In the genomic region with DNA sequence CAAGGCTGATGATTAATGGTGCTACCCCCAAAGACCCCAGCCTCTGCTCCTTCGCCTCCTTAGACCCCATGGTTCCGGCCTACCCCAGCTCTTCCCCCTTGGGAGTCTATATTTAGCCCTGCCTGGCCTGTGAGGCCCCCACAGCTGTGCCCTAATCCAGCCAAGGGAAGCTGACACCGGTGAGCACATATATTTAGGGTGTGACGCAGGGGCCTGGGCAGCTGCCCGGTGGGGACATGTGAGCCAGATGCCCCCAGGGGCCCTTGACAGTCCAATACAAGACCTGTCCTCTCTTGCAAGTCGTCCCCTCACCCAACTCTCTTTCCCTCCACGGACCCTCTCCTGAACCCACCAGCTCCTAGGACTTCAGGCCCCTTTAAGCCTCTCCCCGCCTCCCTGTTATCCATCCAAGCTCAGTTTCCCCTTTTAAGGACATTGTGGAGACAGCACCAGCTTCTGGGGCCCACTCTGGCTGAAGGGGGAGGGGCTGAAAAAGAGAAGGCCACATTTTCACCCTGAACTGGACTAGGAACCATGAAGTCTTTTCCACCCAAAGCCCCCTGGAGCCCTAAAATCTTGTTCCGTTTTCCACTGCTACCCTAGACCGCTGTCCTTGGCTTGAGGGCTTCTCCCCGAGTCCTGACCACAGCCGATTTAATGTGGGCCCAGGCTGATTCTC, we compare ENCODE assay signal across 9 mouse cellular contexts. TPM values are rescaled to one million over a fixed set of nuclear protein-coding genes. Genes with fewer than 3 reads are reported as not detected.
DNase-seq lines count a peak whose midpoint lies in the region; ATAC-seq and TF ChIP-seq lines count a peak whose summit lies in the region.
"Had no signal": no experiment of that assay in that cellular context is flagged by ENCODE, and none has a peak within 500 bp of the region (broad histone marks: within the 10 kb centered on the region; RNA-seq: fewer than 3 reads in every experiment).

No protein-coding gene starts in this region.

- dilution Hi-C loops in CH12.LX (cut with MboI; ENCODE audit: extremely low pct_ligation_motif_present, extremely low pct_unique_long_range_greater_than_20kb, low sequenced_read_pairs): no loop called here

- peak; percentile 44 for ATAC-seq in heart, embryonic 11.5 days (replicated peaks; ENCODE audit: insufficient number of reproducible peaks, low FRiP score, low TSS enrichment)
- ATAC-seq in kidney, embryonic 16.5 days (ENCODE audit: low FRiP score, low TSS enrichment): no peak
- ATAC-seq in midbrain, embryonic 11.5 days (ENCODE audit: low FRiP score): no peak

- no peak for TF ChIP-seq CTCF in CH12.LX (conservative IDR thresholded peaks at IDR 0.05 in 1 of 2, IDR thresholded peaks at IDR 0.05 in 1 of 2; ENCODE audit: low read depth in 2 of 2, low read length in 2 of 2)
- no peak for TF ChIP-seq CTCF in cortical plate, adult 2 months (IDR thresholded peaks at IDR 0.05; ENCODE audit: extremely low read depth, insufficient read depth, low read length)

- peak; percentile 64 for DNase-seq in CH12.LX (ENCODE audit: extremely low read depth)
- no peak for DNase-seq in midbrain, embryonic 11.5 days (ENCODE audit: low spot score, missing footprints)
- no peak for DNase-seq in left cerebral cortex, postnatal 36 days (ENCODE audit: low spot score in 2 of 2)
- DNase-seq in yolk sac, embryonic 10.5 days (ENCODE audit: low spot score): no peak
- DNase-seq in layer of hippocampus, adult 8-10 months (ENCODE audit: low spot score in 2 of 2): no peak

- peaks cover 14 to 50% of the 10 kb centered on the region in 2 experiments for H3K4me1 ChIP-seq in CH12.LX (ENCODE audit: control insufficient read depth in 1 of 2, insufficient read depth in 2 of 2)
- peaks cover 5% of the 10 kb centered on the region; the same call in 1 of the 2 replicates for H3K4me1 ChIP-seq in cortical plate, adult 2 months (ENCODE audit: control insufficient read depth, insufficient read depth, low read length)
- peaks cover 45% of the 10 kb centered on the region for H3K4me1 ChIP-seq in heart, embryonic 11.5 days (ENCODE audit: control insufficient read depth, insufficient read depth, low read length)
- H3K4me1 ChIP-seq in kidney, embryonic 16.5 days (ENCODE audit: insufficient read depth, low read length): peaks cover 56% of the 10 kb centered on the region
- peaks cover 26% of the 10 kb centered on the region for H3K4me1 ChIP-seq in midbrain, embryonic 11.5 days (ENCODE audit: control insufficient read depth, insufficient read depth, low read length)

- WGBS in heart, embryonic 11.5 days (ENCODE audit: insufficient replicate concordance): 38% methylated on average over 12 of the region's 12 CpGs
- 54% methylated on average over 12 of the region's 12 CpGs for WGBS in kidney, embryonic 16.5 days
- WGBS in midbrain, embryonic 11.5 days: 82% methylated on average over 12 of the region's 12 CpGs

- peak overlapping the region; percentile 57 for H3K4me2 ChIP-seq in CH12.LX (ENCODE audit: insufficient read depth, low read depth, poor library complexity, severe bottlenecking)
- peak overlapping the region; percentile 93 for H3K4me2 ChIP-seq in heart, embryonic 11.5 days
- peak overlapping the region; percentile 85 for H3K4me2 ChIP-seq in kidney, embryonic 16.5 days (replicated peaks; ENCODE audit: low read depth, low read length)
- peak overlapping the region; percentile 40 for H3K4me2 ChIP-seq in midbrain, embryonic 11.5 days

- peak overlapping the region; percentile 75 to 85 (median 76) for H3K4me3 ChIP-seq in CH12.LX (replicated peaks in 1 of 3; ENCODE audit: low read depth in 2 of 3, low read length in 2 of 3, poor library complexity in 1 of 3)
- H3K4me3 ChIP-seq in cortical plate, adult 2 months (ENCODE audit: insufficient read depth, low read length): peak overlapping the region; percentile 19; the same call in 1 of the 2 replicates
- peak overlapping the region; percentile 81 for H3K4me3 ChIP-seq in heart, embryonic 11.5 days (ENCODE audit: low read depth, low read length)
- peak overlapping the region; percentile 52 for H3K4me3 ChIP-seq in kidney, embryonic 16.5 days (ENCODE audit: low read length)
- peak overlapping the region; percentile 11; the same call in 1 of the 2 replicates for H3K4me3 ChIP-seq in midbrain, embryonic 11.5 days (ENCODE audit: low read depth, low read length)

- intact Hi-C loops in left cerebral cortex, postnatal 36 days (cut with DNase I): no loop called here

- no peak for TF ChIP-seq POLR2A in CH12.LX (IDR thresholded peaks at IDR 0.05; ENCODE audit: low read depth, low read length)
- TF ChIP-seq POLR2A in cortical plate, adult 2 months (IDR thresholded peaks at IDR 0.05; ENCODE audit: extremely low read depth, insufficient read depth, low read length): no peak

- peaks cover 26% of the 10 kb centered on the region for H3K79me2 ChIP-seq in CH12.LX (replicated peaks; ENCODE audit: control insufficient read depth, extremely low read depth, insufficient read depth, poor library complexity, severe bottlenecking)

- H3K9me3 ChIP-seq in CH12.LX (replicated peaks; ENCODE audit: low read length): no peaks in the 10 kb centered on the region
- no peaks in the 10 kb centered on the region for H3K9me3 ChIP-seq in heart, embryonic 11.5 days (replicated peaks; ENCODE audit: control insufficient read depth, low read length)
- no peaks in the 10 kb centered on the region for H3K9me3 ChIP-seq in kidney, embryonic 16.5 days (ENCODE audit: low read length)
- H3K9me3 ChIP-seq in midbrain, embryonic 11.5 days (ENCODE audit: control insufficient read depth, low read length): no peaks in the 10 kb centered on the region

- peaks cover 26 to 48% of the 10 kb centered on the region in 2 experiments for H3K36me3 ChIP-seq in CH12.LX (replicated peaks in 1 of 2; ENCODE audit: control insufficient read depth in 1 of 2, insufficient read depth in 1 of 2, low read length in 1 of 2)
- peaks cover 25% of the 10 kb centered on the region for H3K36me3 ChIP-seq in heart, embryonic 11.5 days (ENCODE audit: control insufficient read depth, insufficient read depth, low read length)
- H3K36me3 ChIP-seq in kidney, embryonic 16.5 days (ENCODE audit: insufficient read depth, low read length): peaks cover 24% of the 10 kb centered on the region
- peaks cover 16% of the 10 kb centered on the region for H3K36me3 ChIP-seq in midbrain, embryonic 11.5 days (ENCODE audit: control insufficient read depth, insufficient read depth, low read length)

- no peak for TF ChIP-seq RAD21 in CH12.LX (IDR thresholded peaks at IDR 0.05; ENCODE audit: low read depth, low read length)

- in situ Hi-C loops in CH12.LX (cut with MboI; ENCODE audit: low pct_ligation_motif_present, low pct_unique_long_range_greater_than_20kb, low sequenced_read_pairs): no loop called here

- peak overlapping the region; percentile 95 for H3K27ac ChIP-seq in CH12.LX (ENCODE audit: insufficient read depth, low read depth)
- no peak overlapping the region for H3K27ac ChIP-seq in cortical plate, adult 2 months (ENCODE audit: insufficient read depth, low read length)
- H3K27ac ChIP-seq in heart, embryonic 11.5 days (ENCODE audit: low read depth, low read length): peak overlapping the region; percentile 91
- peak overlapping the region; percentile 67 for H3K27ac ChIP-seq in kidney, embryonic 16.5 days (ENCODE audit: low read length)
- H3K27ac ChIP-seq in midbrain, embryonic 11.5 days (ENCODE audit: low read depth, low read length): no peak overlapping the region

- TF ChIP-seq EP300 in CH12.LX (IDR thresholded peaks at IDR 0.05; ENCODE audit: low read length): peak; percentile 36

- no peaks in the 10 kb centered on the region for H3K27me3 ChIP-seq in CH12.LX (replicated peaks)
- no peaks in the 10 kb centered on the region for H3K27me3 ChIP-seq in heart, embryonic 11.5 days (ENCODE audit: control insufficient read depth, insufficient read depth, low read length)
- H3K27me3 ChIP-seq in kidney, embryonic 16.5 days (ENCODE audit: insufficient read depth, low read length): no peaks in the 10 kb centered on the region
- no peaks in the 10 kb centered on the region for H3K27me3 ChIP-seq in midbrain, embryonic 11.5 days (ENCODE audit: control insufficient read depth, insufficient read depth, low read length)

- peak overlapping the region; percentile 88 for H3K9ac ChIP-seq in CH12.LX (ENCODE audit: insufficient read depth, low read depth)
- peak overlapping the region; percentile 97 for H3K9ac ChIP-seq in heart, embryonic 11.5 days (ENCODE audit: low read depth, low read length)
- peak overlapping the region; percentile 70 for H3K9ac ChIP-seq in kidney, embryonic 16.5 days (replicated peaks; ENCODE audit: low read length)
- H3K9ac ChIP-seq in midbrain, embryonic 11.5 days (ENCODE audit: low read length): no peak overlapping the region

RNA-seq across cellular contexts. Expression of a gene that starts 0.9 kb away (rescaled TPM):
- total RNA-seq in CH12.LX (2012; rRNA removed): 52.1 and 57.0 TPM in 2 replicates
- 26.9 and 30.4 TPM in 2 replicates for total RNA-seq in CH12.LX (2014; rRNA removed)
- 62.6 and 71.9 TPM in 2 replicates for polyA plus RNA-seq in CH12.LX (2012; ENCODE audit: insufficient read length, low read depth)
- polyA plus RNA-seq in cortical plate, adult 2 months (2012; rRNA removed): 16.5 and 17.0 TPM in 2 replicates
- 54.8 and 68.0 TPM in 2 replicates for polyA plus RNA-seq in heart, embryonic 11.5 days (2014; fragmentation: Nextera tagmentation; extraction: Ambion mirVana)
- 19.5 and 25.0 TPM in 2 replicates for polyA plus RNA-seq in kidney, embryonic 16.5 days (2015; fragmentation: Nextera tagmentation; extraction: Ambion mirVana)
- polyA plus RNA-seq in midbrain, embryonic 11.5 days (2014; fragmentation: Nextera tagmentation; extraction: Ambion mirVana): 5.3 and 5.4 TPM in 2 replicates
- 10 to 100 TPM; 22.9 to 27.1 TPM for total RNA-seq in left cerebral cortex, postnatal 36 days (2021)
- total RNA-seq in layer of hippocampus, adult 8-10 months (2022): 10 to 100 TPM; 12.4 to 17.8 (median 16.4) TPM

RNA-seq across cellular contexts. Expression of a gene that starts 4.3 kb away (rescaled TPM):
- 13.4 and 14.5 TPM in 2 replicates for total RNA-seq in CH12.LX (2012; rRNA removed)
- total RNA-seq in CH12.LX (2014; rRNA removed): 7.5 and 9.2 TPM in 2 replicates
- 4.7 and 7.5 TPM in 2 replicates for polyA plus RNA-seq in CH12.LX (2012; ENCODE audit: insufficient read length, low read depth)
- 46.7 and 58.6 TPM in 2 replicates for polyA plus RNA-seq in cortical plate, adult 2 months (2012; rRNA removed)
- 75.5 and 81.6 TPM in 2 replicates for polyA plus RNA-seq in heart, embryonic 11.5 days (2014; fragmentation: Nextera tagmentation; extraction: Ambion mirVana)
- polyA plus RNA-seq in kidney, embryonic 16.5 days (2015; fragmentation: Nextera tagmentation; extraction: Ambion mirVana): 93.4 and 97.9 TPM in 2 replicates
- 157 and 158 TPM in 2 replicates for polyA plus RNA-seq in midbrain, embryonic 11.5 days (2014; fragmentation: Nextera tagmentation; extraction: Ambion mirVana)
- total RNA-seq in left cerebral cortex, postnatal 36 days (2021): 10 to 100 TPM; 26.8 to 28.7 TPM
- 10 to 100 TPM; 22.5 to 31.3 (median 27.4) TPM for total RNA-seq in layer of hippocampus, adult 8-10 months (2022)

RNA-seq across cellular contexts. Expression of a gene that starts 15.5 kb away (rescaled TPM):
- 0.17 and 0.51 TPM in 2 replicates for total RNA-seq in CH12.LX (2012; rRNA removed)
- total RNA-seq in CH12.LX (2014; rRNA removed): not detected in 2 replicates
- polyA plus RNA-seq in CH12.LX (2012; ENCODE audit: insufficient read length, low read depth): not detected in 2 replicates
- polyA plus RNA-seq in cortical plate, adult 2 months (2012; rRNA removed): 54.2 and 54.9 TPM in 2 replicates
- 9.3 and 9.8 TPM in 2 replicates for polyA plus RNA-seq in heart, embryonic 11.5 days (2014; fragmentation: Nextera tagmentation; extraction: Ambion mirVana)
- 18.1 and 21.5 TPM in 2 replicates for polyA plus RNA-seq in kidney, embryonic 16.5 days (2015; fragmentation: Nextera tagmentation; extraction: Ambion mirVana)
- polyA plus RNA-seq in midbrain, embryonic 11.5 days (2014; fragmentation: Nextera tagmentation; extraction: Ambion mirVana): 4.8 and 6.0 TPM in 2 replicates
- total RNA-seq in left cerebral cortex, postnatal 36 days (2021): 10 to 100 TPM; 25.1 to 40.3 TPM
- 10 to 100 TPM; 30.4 to 40.5 (median 33.1) TPM for total RNA-seq in layer of hippocampus, adult 8-10 months (2022)

RNA-seq across cellular contexts. Expression of a gene that starts 21.0 kb away (rescaled TPM):
- total RNA-seq in CH12.LX (2012; rRNA removed) (not detected in 2 replicates), CH12.LX (2014; rRNA removed) (not detected in 2 replicates)
- 0.26 and 0.30 TPM in 2 replicates for polyA plus RNA-seq in CH12.LX (2012; ENCODE audit: insufficient read length, low read depth)
- polyA plus RNA-seq in cortical plate, adult 2 months (2012; rRNA removed): 0.09 and 0.23 TPM in 2 replicates
- not detected in 2 replicates for polyA plus RNA-seq in heart, embryonic 11.5 days (2014; fragmentation: Nextera tagmentation; extraction: Ambion mirVana)
- 0.15 and 0.23 TPM in 2 replicates for polyA plus RNA-seq in kidney, embryonic 16.5 days (2015; fragmentation: Nextera tagmentation; extraction: Ambion mirVana)
- polyA plus RNA-seq in midbrain, embryonic 11.5 days (2014; fragmentation: Nextera tagmentation; extraction: Ambion mirVana): not detected in 2 replicates
- not detected for total RNA-seq in left cerebral cortex, postnatal 36 days (2021)
- under 1 TPM in 1 of 4 experiments, not detected in 3; 0.43 TPM for total RNA-seq in layer of hippocampus, adult 8-10 months (2022)
- total RNA-seq: common myeloid progenitor, adult 5-6 weeks had no signal

RNA-seq across cellular contexts. Expression of a gene that starts 36.5 kb away (rescaled TPM):
- total RNA-seq in CH12.LX (2012; rRNA removed) (27.2 and 28.6 TPM in 2 replicates), CH12.LX (2014; rRNA removed) (5.1 and 7.1 TPM in 2 replicates)
- polyA plus RNA-seq in CH12.LX (2012; ENCODE audit: insufficient read length, low read depth): 28.3 and 34.5 TPM in 2 replicates
- polyA plus RNA-seq in cortical plate, adult 2 months (2012; rRNA removed): 59.9 and 60.8 TPM in 2 replicates
- polyA plus RNA-seq in heart, embryonic 11.5 days (2014; fragmentation: Nextera tagmentation; extraction: Ambion mirVana): 21.3 and 21.5 TPM in 2 replicates
- 27.0 and 28.1 TPM in 2 replicates for polyA plus RNA-seq in kidney, embryonic 16.5 days (2015; fragmentation: Nextera tagmentation; extraction: Ambion mirVana)
- 18.6 and 23.1 TPM in 2 replicates for polyA plus RNA-seq in midbrain, embryonic 11.5 days (2014; fragmentation: Nextera tagmentation; extraction: Ambion mirVana)
- total RNA-seq in left cerebral cortex, postnatal 36 days (2021): 10 to 100 TPM; 66.1 to 83.1 TPM
- 10 to 100 TPM; 74.5 to 80.9 (median 77.0) TPM for total RNA-seq in layer of hippocampus, adult 8-10 months (2022)

Comparison
In these comparisons a context has a peak if more than half of its experiments do, and no peak if none do; other contexts are left out.
1. H3K27ac ChIP-seq: peak in CH12.LX (single experiment), heart, embryonic 11.5 days (single experiment) and kidney, embryonic 16.5 days (single experiment); none in cortical plate, adult 2 months (single experiment) and midbrain, embryonic 11.5 days (single experiment).
2. H3K4me2 ChIP-seq: peak in every context shown above with its lines; median percentile 93 in heart, embryonic 11.5 days; 85 in kidney, embryonic 16.5 days; 57 in CH12.LX; 40 in midbrain, embryonic 11.5 days.
3. H3K4me3 ChIP-seq: peak in every context shown above with its lines; median percentile 81 in heart, embryonic 11.5 days; 76 in CH12.LX; 52 in kidney, embryonic 16.5 days; 19 in cortical plate, adult 2 months; 11 in midbrain, embryonic 11.5 days.